Mouse (Mus musculus) thymus, adult 2 months (tissue): ENCODE data around the gene 4930548H24Rik.

Source experiments
- CTCF ChIP-seq: fragments of 200-500 bp; IDR thresholded peaks from 2 replicates; pipeline ENCODE4 v1.5.1; 2012; ENCODE audit warnings: mild to moderate bottlenecking, control low read depth, low read length, moderate library complexity, borderline replicate concordance; ENCODE audit not compliant: control insufficient read depth, poor library complexity, insufficient read depth; ENCODE audit errors: extremely low read depth
- POLR2A ChIP-seq: fragments of 200-500 bp; IDR thresholded peaks from 2 replicates; pipeline ENCODE4 v1.6.1; 2012; ENCODE audit warnings: mild to moderate bottlenecking, low read length, control low read depth, moderate library complexity; ENCODE audit not compliant: control insufficient read depth, poor library complexity, insufficient read depth; ENCODE audit errors: extremely low read depth

DNA sequence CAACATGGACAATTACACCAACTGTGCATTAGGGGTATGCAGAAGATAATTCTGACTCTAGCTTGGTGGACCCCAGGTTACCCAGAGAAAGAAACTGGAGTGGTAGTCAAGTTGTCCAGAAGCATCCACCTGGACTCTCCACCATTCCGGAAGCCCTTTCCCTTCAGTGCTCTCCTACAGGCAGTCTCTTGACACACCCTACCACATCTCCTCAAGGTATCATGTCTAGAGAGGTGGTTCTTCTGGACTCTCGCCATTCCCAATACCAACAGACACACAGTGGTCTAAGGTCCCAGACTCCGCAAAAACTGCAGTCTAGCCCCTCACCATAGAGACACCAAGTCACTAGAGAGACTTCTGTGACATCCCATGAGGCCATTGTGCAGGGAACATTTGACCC is at the start of gene 4930548H24Rik:
- no peak for TF ChIP-seq POLR2A
- no peak for TF ChIP-seq CTCF
